Mouse (Mus musculus): ENCODE measurements around the gene Slc2a8. TPM values are rescaled to one million over a fixed set of nuclear protein-coding genes. Genes with fewer than 3 reads are reported as not detected.
A peak's percentile ranks its signal among the peaks of the same experiment; 100 is the strongest.

Gene Slc2a8
- polyA plus RNA-seq, 1 experiment from 2014 or later: 20.6 TPM

- peak overlapping the region; percentile 92 for H3K9ac ChIP-seq (ENCODE audit: low read length)
- peaks cover 21% of the 10 kb centered on the region for H3K36me3 ChIP-seq (ENCODE audit: control insufficient read depth, insufficient read depth, low read length)
- WGBS: 85% methylated on average over 4 of the region's 4 CpGs
- no peaks in the 10 kb centered on the region for H3K27me3 ChIP-seq (ENCODE audit: control insufficient read depth, insufficient read depth, low read depth, low read length)
- ATAC-seq (ENCODE audit: low read depth): no peak
- peaks cover 26% of the 10 kb centered on the region for H3K4me1 ChIP-seq (replicated peaks; ENCODE audit: control insufficient read depth, insufficient read depth, low read length)
- no peaks in the 10 kb centered on the region for H3K9me3 ChIP-seq (ENCODE audit: control insufficient read depth, low read length)
- H3K27ac ChIP-seq (ENCODE audit: low read length): no peak overlapping the region
- no peak overlapping the region for H3K4me2 ChIP-seq (ENCODE audit: low read depth, low read length)
- no peak overlapping the region for H3K4me3 ChIP-seq (ENCODE audit: low read length)
Measured at GRCm38 (mm10) chr2:32960273-32960672, 21.6 kb downstream of the Slc2a8 start.

DNA sequence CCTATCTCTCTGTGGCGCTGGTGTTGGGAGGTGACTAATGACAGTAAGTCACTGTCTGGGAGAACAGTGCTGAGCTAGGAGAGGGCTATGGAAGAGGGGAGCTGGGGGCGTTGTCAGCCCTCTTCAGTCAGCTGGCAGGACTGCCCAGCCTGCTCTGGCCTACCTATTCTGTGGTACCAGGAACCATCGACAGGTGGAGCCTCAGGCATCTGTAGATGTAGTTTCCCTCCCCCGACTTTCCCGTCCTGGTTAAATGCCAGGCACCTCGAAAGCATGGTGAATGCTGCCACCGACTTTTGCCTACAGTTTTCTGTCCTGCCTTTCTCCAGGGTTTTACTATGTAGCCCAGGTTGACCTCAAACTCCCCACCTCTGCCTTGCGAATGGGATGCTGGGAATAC is 24.5 kb downstream of the Slc2a8 start:
- peaks cover 13% of the 10 kb centered on the region for H3K36me3 ChIP-seq (ENCODE audit: control insufficient read depth, insufficient read depth, low read length)
- H3K9me3 ChIP-seq (ENCODE audit: control insufficient read depth, low read length): peaks cover 4% of the 10 kb centered on the region
- H3K4me1 ChIP-seq (replicated peaks; ENCODE audit: control insufficient read depth, insufficient read depth, low read length): peaks cover 7% of the 10 kb centered on the region
- no peak overlapping the region for H3K4me2 ChIP-seq (ENCODE audit: low read depth, low read length)
- H3K27me3 ChIP-seq (ENCODE audit: control insufficient read depth, insufficient read depth, low read depth, low read length): no peaks in the 10 kb centered on the region
- H3K4me3 ChIP-seq (ENCODE audit: low read length): no peak overlapping the region
- ATAC-seq (ENCODE audit: low read depth): no peak
- no peak overlapping the region for H3K27ac ChIP-seq (ENCODE audit: low read length)
- no peak overlapping the region for H3K9ac ChIP-seq (ENCODE audit: low read length)
- WGBS: 46% methylated on average over 8 of the region's 8 CpGs

DNA sequence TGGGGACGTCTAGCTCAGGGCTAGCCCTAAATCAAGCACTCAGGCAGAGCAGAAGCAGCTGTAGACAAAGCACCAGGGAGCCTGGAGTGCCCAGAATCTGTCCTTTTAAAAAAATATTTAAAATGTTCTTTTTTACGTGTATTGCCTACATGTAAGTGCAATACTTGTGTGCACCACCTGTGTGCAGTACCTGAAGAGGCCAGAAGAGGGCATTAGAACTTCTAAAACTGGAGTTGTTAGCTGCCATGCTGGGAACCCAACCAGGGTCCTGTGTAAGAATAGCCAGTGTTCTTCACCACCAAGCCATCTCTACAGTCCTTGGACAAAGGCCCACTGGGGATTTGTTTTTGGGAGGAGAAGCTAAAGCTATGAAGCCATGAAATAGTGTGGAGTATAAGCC is 27.3 kb downstream of the Slc2a8 start:
- Histone ChIP-seq H3K4me1 (replicated peaks; ENCODE audit: control insufficient read depth, insufficient read depth, low read length) (no peaks in the 10 kb centered on the region), H3K4me3 (ENCODE audit: low read length) (no peak overlapping the region), H3K9ac (ENCODE audit: low read length) (no peak overlapping the region), H3K27me3 (ENCODE audit: control insufficient read depth, insufficient read depth, low read depth, low read length) (no peaks in the 10 kb centered on the region), H3K9me3 (ENCODE audit: control insufficient read depth, low read length) (peaks cover 4% of the 10 kb centered on the region), H3K4me2 (ENCODE audit: low read depth, low read length) (no peak overlapping the region), H3K27ac (ENCODE audit: low read length) (no peak overlapping the region), H3K36me3 (ENCODE audit: control insufficient read depth, insufficient read depth, low read length) (peaks cover 13% of the 10 kb centered on the region)
- WGBS: 87% methylated on average over 2 of the region's 2 CpGs
- no peak for ATAC-seq (ENCODE audit: low read depth)

- Histone ChIP-seq H3K9ac (ENCODE audit: low read length) (no peak overlapping the region), H3K4me1 (replicated peaks; ENCODE audit: control insufficient read depth, insufficient read depth, low read length) (no peaks in the 10 kb centered on the region), H3K9me3 (ENCODE audit: control insufficient read depth, low read length) (no peaks in the 10 kb centered on the region), H3K27ac (ENCODE audit: low read length) (no peak overlapping the region), H3K4me3 (ENCODE audit: low read length) (no peak overlapping the region), H3K4me2 (ENCODE audit: low read depth, low read length) (no peak overlapping the region), H3K27me3 (ENCODE audit: control insufficient read depth, insufficient read depth, low read depth, low read length) (no peaks in the 10 kb centered on the region), H3K36me3 (ENCODE audit: control insufficient read depth, insufficient read depth, low read length) (0 out of 2 replicates have a peak, but pooled peaks cover 3% of the 10 kb centered on the region)
- whole genome bisulfite sequencing: 83% methylated on average over 11 of the region's 11 CpGs
- ATAC-seq (ENCODE audit: low read depth): no peak
Measured at GRCm38 (mm10) chr2:32947454-32947853, 34.4 kb downstream of the Slc2a8 start.

DNA sequence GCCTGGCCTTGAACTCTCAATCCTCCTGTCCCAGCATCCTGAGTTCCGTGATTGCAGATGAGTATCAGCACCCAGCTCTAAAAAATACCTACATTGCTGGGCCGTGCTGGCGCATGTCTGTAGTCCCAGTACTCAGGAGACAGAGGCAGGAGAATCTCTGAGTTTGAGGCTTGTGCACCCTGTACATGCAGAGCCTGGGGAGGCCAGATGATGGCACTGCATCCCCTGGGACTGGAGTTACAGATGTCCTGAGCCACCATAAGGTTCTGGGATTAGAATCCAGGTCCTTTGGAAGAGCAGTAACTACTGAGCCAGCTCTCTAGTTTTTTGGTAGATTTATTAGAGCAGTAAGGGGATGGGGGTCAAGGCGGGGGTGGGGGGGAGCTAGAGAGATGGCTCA is 41.4 kb downstream of the Slc2a8 start:
- Histone ChIP-seq H3K36me3 (ENCODE audit: control insufficient read depth, insufficient read depth, low read length) (peaks cover 8% of the 10 kb centered on the region), H3K9ac (ENCODE audit: low read length) (no peak overlapping the region)

DNA sequence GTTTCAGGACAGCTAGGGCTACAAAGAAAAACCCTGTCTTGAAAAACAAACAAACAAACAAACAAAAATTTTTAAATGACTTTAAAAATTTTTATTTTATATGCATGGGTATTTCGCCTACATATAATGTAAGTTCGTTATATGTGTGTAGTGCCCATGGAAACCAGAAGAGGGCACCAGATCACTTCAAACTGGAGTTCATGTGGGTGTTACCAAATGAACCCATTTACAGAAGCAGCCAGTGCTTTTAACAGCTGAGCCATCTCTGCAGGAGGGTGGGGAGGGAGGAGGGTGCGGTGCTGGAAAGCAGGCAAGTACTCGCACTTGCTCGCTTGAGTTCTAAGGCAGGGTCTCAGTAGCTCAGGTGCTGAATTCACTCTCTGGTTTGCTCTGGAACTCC is 42.5 kb downstream of the Slc2a8 start:
- Histone ChIP-seq H3K36me3 (ENCODE audit: control insufficient read depth, insufficient read depth, low read length) (peaks cover 8% of the 10 kb centered on the region), H3K27ac (ENCODE audit: low read length) (no peak overlapping the region), H3K4me2 (ENCODE audit: low read depth, low read length) (no peak overlapping the region), H3K9me3 (ENCODE audit: control insufficient read depth, low read length) (no peaks in the 10 kb centered on the region), H3K9ac (ENCODE audit: low read length) (no peak overlapping the region), H3K4me3 (ENCODE audit: low read length) (no peak overlapping the region), H3K27me3 (ENCODE audit: control insufficient read depth, insufficient read depth, low read depth, low read length) (no peaks in the 10 kb centered on the region), H3K4me1 (replicated peaks; ENCODE audit: control insufficient read depth, insufficient read depth, low read length) (no peaks in the 10 kb centered on the region)
- WGBS: 72% methylated on average over 5 of the region's 5 CpGs
- no peak for ATAC-seq (ENCODE audit: low read depth)

More for the DNA sequence above, 41.4 kb downstream of the Slc2a8 start:
- no peaks in the 10 kb centered on the region for H3K27me3 ChIP-seq (ENCODE audit: control insufficient read depth, insufficient read depth, low read depth, low read length)
- WGBS: 89% methylated on average over 4 of the region's 4 CpGs
- H3K27ac ChIP-seq (ENCODE audit: low read length): no peak overlapping the region
- H3K4me2 ChIP-seq (ENCODE audit: low read depth, low read length): no peak overlapping the region
- ATAC-seq (ENCODE audit: low read depth): no peak
- H3K9me3 ChIP-seq (ENCODE audit: control insufficient read depth, low read length): no peaks in the 10 kb centered on the region
- no peaks in the 10 kb centered on the region for H3K4me1 ChIP-seq (replicated peaks; ENCODE audit: control insufficient read depth, insufficient read depth, low read length)
- no peak overlapping the region for H3K4me3 ChIP-seq (ENCODE audit: low read length)

DNA sequence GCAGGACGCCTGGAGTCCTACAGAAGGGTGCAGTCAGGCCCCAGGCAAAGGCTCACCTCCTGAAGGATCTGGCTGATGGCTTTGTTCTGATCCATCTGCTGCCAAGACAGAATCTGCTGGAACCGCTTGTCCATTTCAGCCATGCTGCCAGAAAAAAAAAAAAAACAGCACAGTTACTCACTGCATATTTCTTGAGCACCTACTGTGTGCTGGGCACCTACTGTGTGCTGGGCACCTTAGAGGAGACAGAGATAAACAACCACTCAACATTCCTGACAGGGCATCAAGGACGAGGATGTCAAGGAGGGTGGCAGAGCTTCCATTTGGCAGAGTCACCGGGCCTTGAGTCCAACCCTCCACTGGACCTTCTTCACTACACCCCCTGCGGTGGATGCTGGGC is 43.1 kb downstream of the Slc2a8 start:
- ATAC-seq (ENCODE audit: low read depth): no peak
- H3K9me3 ChIP-seq (ENCODE audit: control insufficient read depth, low read length): no peaks in the 10 kb centered on the region
- H3K27ac ChIP-seq (ENCODE audit: low read length): no peak overlapping the region
- no peaks in the 10 kb centered on the region for H3K4me1 ChIP-seq (replicated peaks; ENCODE audit: control insufficient read depth, insufficient read depth, low read length)
- H3K27me3 ChIP-seq (ENCODE audit: control insufficient read depth, insufficient read depth, low read depth, low read length): no peaks in the 10 kb centered on the region
- H3K4me2 ChIP-seq (ENCODE audit: low read depth, low read length): no peak overlapping the region
- no peak overlapping the region for H3K4me3 ChIP-seq (ENCODE audit: low read length)
- 87% methylated on average over 5 of the region's 5 CpGs for WGBS
- peaks cover 8% of the 10 kb centered on the region for H3K36me3 ChIP-seq (ENCODE audit: control insufficient read depth, insufficient read depth, low read length)
- no peak overlapping the region for H3K9ac ChIP-seq (ENCODE audit: low read length)

- H3K27me3 ChIP-seq (ENCODE audit: control insufficient read depth, insufficient read depth, low read depth, low read length): no peaks in the 10 kb centered on the region
- no peak for ATAC-seq (ENCODE audit: low read depth)
Measured at GRCm38 (mm10) chr2:32931730-32932129, 50.2 kb downstream of the Slc2a8 start.

GRCm38 (mm10) chr2:32928947-32929829 is 52.7 kb downstream of the Slc2a8 start:
- Histone ChIP-seq H3K27ac (ENCODE audit: low read length) (no peak overlapping the region; the same call in 1 of the 2 replicates), H3K36me3 (ENCODE audit: control insufficient read depth, insufficient read depth, low read length) (peaks cover 9% of the 10 kb centered on the region), H3K9me3 (ENCODE audit: control insufficient read depth, low read length) (no peaks in the 10 kb centered on the region), H3K4me2 (ENCODE audit: low read depth, low read length) (no peak overlapping the region), H3K4me1 (replicated peaks; ENCODE audit: control insufficient read depth, insufficient read depth, low read length) (peaks cover 18% of the 10 kb centered on the region), H3K27me3 (ENCODE audit: control insufficient read depth, insufficient read depth, low read depth, low read length) (no peaks in the 10 kb centered on the region), H3K9ac (ENCODE audit: low read length) (no peak overlapping the region), H3K4me3 (ENCODE audit: low read length) (no peak overlapping the region)
- 79% methylated on average over 19 of the region's 19 CpGs for WGBS
- ATAC-seq (ENCODE audit: low read depth): no peak

More at GRCm38 (mm10) chr2:32931730-32932129, 50.2 kb downstream of the Slc2a8 start:
- H3K9me3 ChIP-seq (ENCODE audit: control insufficient read depth, low read length): no peaks in the 10 kb centered on the region
- WGBS: 64% methylated on average over 7 of the region's 7 CpGs
- no peaks in the 10 kb centered on the region for H3K36me3 ChIP-seq (ENCODE audit: control insufficient read depth, insufficient read depth, low read length)
- no peak overlapping the region for H3K4me3 ChIP-seq (ENCODE audit: low read length)
- H3K4me1 ChIP-seq (replicated peaks; ENCODE audit: control insufficient read depth, insufficient read depth, low read length): peaks cover 14% of the 10 kb centered on the region
- H3K27ac ChIP-seq (ENCODE audit: low read length): no peak overlapping the region
- no peak overlapping the region for H3K9ac ChIP-seq (ENCODE audit: low read length)
- H3K4me2 ChIP-seq (ENCODE audit: low read depth, low read length): no peak overlapping the region
